Mouse (Mus musculus) adipocyte (in vitro differentiated cells): ENCODE measurements around the gene Tsr2.

Experiments
- DNase-seq: peaks from one replicate; pipeline ENCODE4 v3.0.0-alpha.2; 2016; ENCODE audit warnings: low spot score

Gene Tsr2

DNA sequence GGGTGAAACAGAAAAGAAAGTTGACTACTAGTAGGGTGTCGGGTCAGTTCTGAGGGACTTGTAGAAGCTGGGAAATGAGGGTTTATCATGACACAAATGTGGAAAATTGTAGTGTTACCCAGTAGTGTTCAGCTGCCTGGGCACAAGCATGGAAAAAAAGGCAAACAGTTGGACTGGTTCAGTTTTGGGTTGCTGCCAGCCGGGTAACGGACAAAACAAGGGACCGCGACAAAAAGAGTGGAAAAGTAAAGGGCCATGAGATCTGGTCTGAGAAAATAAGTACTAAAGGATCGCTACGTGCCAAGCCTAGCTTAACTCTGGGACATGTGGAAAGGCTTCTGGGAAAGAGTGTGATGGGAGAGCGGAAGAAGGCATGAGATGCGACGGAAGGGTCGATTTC lies 50.0 kb downstream of the Tsr2 start:
- DNase-seq, result no peak

DNA sequence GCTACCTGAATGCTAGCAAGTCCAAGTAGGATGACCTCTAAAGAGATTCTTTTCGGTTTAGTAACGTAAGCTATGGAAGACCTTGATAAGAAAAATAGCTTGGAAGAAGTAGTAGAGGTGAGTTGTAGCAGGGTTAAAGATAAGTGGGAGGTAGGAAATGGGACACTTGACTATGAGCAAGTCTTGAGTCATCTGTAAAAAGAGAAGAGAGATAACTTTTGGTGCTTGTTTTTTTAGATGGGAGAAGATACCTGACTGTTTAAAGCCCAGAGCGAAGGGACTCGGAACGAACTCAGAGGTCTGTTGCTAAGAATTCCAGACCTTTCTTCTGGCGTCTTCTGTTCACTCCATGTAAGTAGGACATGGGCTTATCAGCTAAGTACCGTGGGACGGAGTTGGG lies 50.5 kb downstream of the Tsr2 start, which contains the start of gene Fgd1:
Gene Fgd1 (plus strand): TSS at position 301 of the 400 bp plus-strand sequence.
- DNase-seq, result no peak

DNA sequence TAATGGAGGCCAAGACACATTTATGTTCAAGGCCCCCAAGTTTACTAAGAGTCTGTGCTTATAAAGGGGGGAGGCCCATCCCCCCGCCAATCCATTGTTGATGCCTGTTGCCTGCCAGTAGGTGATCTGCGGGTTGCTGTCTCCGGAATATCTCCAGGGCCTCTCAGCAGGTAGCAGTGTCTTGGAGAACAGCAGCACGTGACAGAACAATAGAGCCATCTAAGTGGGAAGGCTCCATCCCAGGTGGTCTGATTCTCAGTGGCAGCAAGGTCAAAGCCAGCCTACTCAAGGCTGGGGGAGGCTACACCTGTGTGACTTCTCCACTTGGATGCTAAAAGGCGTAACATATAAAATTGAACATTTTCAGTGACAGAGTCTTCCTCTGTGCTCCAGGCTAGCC lies 55.1 kb downstream of the Tsr2 start:
- no peak for DNase-seq
